Comparison of ENCODE assay signal across 13 mouse cellular contexts in genomic region chr6:7969376-7969775, GRCm38 (mm10).
"Had no signal": no experiment of that assay in that cellular context is flagged by ENCODE, and none has a peak within 500 bp of the region (broad histone marks: within the 10 kb centered on the region; RNA-seq: fewer than 3 reads in every experiment).

No protein-coding gene starts in this region.

- H3K27me3 ChIP-seq: liver, embryonic 13.5 days; lung, embryonic 15.5 days; midbrain, embryonic 12.5 days had no signal

- DNase-seq: kidney, adult 8-10 months; kidney, postnatal 25 days; layer of hippocampus, adult 9-11 months; layer of hippocampus, postnatal 36 days; liver; liver, embryonic 13.5 days; liver, postnatal 0 days; lung, postnatal 14 days; right cerebral cortex, postnatal 14 days; thymus, postnatal 36 days had no signal

- H3K4me1 ChIP-seq: liver, embryonic 13.5 days had no signal

- ATAC-seq: liver, postnatal 0 days; midbrain, embryonic 16.5 days had no signal

- H3K36me3 ChIP-seq: liver, embryonic 13.5 days; lung, embryonic 15.5 days; midbrain, embryonic 12.5 days had no signal

- H3K9me3 ChIP-seq: liver, embryonic 13.5 days; lung, embryonic 15.5 days; midbrain, embryonic 12.5 days had no signal

- H3K4me2 ChIP-seq: liver, embryonic 13.5 days; lung, embryonic 15.5 days; midbrain, embryonic 12.5 days had no signal

- H3K27ac ChIP-seq: liver, embryonic 13.5 days; lung, embryonic 15.5 days; midbrain, embryonic 12.5 days had no signal

- H3K9ac ChIP-seq: liver, embryonic 13.5 days; liver, postnatal 0 days; lung, embryonic 15.5 days; midbrain, embryonic 12.5 days had no signal

- H3K4me3 ChIP-seq: liver, embryonic 13.5 days; lung, embryonic 15.5 days; midbrain, embryonic 12.5 days had no signal
